Mouse (Mus musculus) ES-Bruce4 (cell line): ENCODE results near the gene Atg7.

Source experiments
- CTCF ChIP-seq: IDR thresholded peaks from one replicate; pipeline ENCODE4 v1.8.1; 2011; ENCODE audit warnings: low read depth, low read length
- EP300 ChIP-seq: IDR thresholded peaks from 2 replicates; pipeline ENCODE4 v1.6.1; 2011; ENCODE audit warnings: low read depth, low read length; ENCODE audit not compliant: insufficient read depth
- POLR2A ChIP-seq: IDR thresholded peaks from one replicate; pipeline ENCODE4 v1.8.1; 2011; ENCODE audit warnings: low read length; ENCODE audit not compliant: insufficient read depth

DNA sequence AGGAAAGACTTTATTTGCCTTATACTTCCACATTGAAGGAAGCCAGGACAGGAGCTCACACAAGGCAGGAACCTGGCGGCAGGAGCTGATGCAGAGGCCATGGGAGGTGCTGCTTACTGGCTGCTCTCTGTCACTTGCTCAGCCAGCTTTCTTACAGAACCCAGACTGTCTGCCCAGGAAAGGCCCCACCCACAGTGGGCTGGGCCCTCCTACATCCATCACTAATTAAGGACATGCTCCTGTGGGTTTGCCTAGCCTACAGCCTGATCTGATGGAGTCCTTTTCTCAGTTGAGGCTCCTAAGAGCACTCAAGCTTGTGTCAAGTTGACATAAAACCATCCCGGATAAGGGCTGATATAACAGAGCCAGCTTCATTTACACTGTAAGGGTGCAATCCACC is 211.5 kb downstream of the Atg7 start:
- no peak for TF ChIP-seq CTCF
- TF ChIP-seq EP300 = no peak
- TF ChIP-seq POLR2A = no peak
